Mouse (Mus musculus): ENCODE measurements around the gene Klk1b1. TPM values are rescaled to one million over a fixed set of nuclear protein-coding genes. Genes with fewer than 3 reads are reported as not detected.
"Not testable (repeated sequence)": the region's sequence is repeated elsewhere in the genome, so short reads cannot be mapped to it uniquely, and the experiment has no call there.

The Klk1b1 gene
- polyA plus RNA-seq, 1 experiment: not detected

DNA sequence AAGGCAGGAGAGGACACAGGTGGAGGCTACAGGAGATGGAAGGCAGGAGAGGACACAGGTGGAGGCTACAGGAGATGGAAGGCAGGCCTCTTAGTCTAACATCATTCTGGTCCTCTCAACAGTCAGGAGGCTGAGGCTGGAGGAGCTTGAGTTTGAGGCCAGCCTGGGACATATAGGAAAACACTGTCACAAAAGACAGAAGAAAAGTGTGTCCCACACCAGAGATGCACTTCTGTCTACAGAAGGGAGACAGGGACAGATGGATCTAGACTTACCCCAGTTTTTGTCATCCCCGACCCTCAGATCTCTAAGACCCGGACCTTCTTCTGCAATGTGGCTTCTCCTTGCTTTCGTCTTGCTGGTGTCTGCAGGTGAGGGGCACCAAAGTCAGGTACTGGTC, 33.1 kb upstream of the Klk1b1 start, which contains the start of gene Klk15:
Gene Klk15, plus strand, starts transcription at position 301 of the 400 bp plus-strand sequence.
- TF ChIP-seq POLR2A (IDR thresholded peaks at IDR 0.05; ENCODE audit: low read depth, low read length) (no peak), CTCF (IDR thresholded peaks at IDR 0.05; ENCODE audit: borderline replicate concordance, insufficient read depth, low read length) (no peak)

DNA sequence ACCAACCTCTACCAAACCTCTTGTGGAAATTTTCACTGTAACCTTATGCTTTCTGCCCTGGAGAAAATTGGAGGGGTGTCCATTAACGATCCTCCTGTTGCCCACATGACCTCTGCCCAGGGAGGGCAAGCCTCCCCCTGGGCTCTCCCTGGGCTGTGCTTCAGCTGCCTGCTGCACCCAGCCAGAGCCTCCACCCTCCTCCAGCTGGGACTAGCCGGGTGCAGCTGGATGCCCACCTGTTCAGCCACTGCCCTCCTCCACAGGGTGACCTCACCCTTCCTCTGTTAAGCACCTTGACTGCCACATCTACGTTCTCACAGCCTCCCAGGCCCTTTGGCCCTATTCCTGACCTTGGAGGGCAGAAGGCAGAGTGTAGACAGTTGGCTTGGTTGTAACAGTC, 31.8 kb upstream of the Klk1b1 start:
- no peaks in the 10 kb centered on the region for H3K4me1 ChIP-seq (ENCODE audit: control insufficient read depth, insufficient read depth, low read length)
- no peak overlapping the region for H3K4me3 ChIP-seq (ENCODE audit: insufficient read depth, low read length)
- no peak overlapping the region for H3K27ac ChIP-seq (ENCODE audit: insufficient read depth, low read length)
- no peak for TF ChIP-seq CTCF (IDR thresholded peaks at IDR 0.05; ENCODE audit: borderline replicate concordance, insufficient read depth, low read length)
- TF ChIP-seq POLR2A (IDR thresholded peaks at IDR 0.05; ENCODE audit: low read depth, low read length): no peak

More for the DNA sequence above, 33.1 kb upstream of the Klk1b1 start, which contains the start of gene Klk15:
- Histone ChIP-seq H3K27ac (ENCODE audit: insufficient read depth, low read length) (no peak within 1 kb of the TSS), H3K4me3 (ENCODE audit: insufficient read depth, low read length) (no peak within 1 kb of the TSS), H3K4me1 (ENCODE audit: control insufficient read depth, insufficient read depth, low read length) (no peaks in the 10 kb centered on the region)

DNA sequence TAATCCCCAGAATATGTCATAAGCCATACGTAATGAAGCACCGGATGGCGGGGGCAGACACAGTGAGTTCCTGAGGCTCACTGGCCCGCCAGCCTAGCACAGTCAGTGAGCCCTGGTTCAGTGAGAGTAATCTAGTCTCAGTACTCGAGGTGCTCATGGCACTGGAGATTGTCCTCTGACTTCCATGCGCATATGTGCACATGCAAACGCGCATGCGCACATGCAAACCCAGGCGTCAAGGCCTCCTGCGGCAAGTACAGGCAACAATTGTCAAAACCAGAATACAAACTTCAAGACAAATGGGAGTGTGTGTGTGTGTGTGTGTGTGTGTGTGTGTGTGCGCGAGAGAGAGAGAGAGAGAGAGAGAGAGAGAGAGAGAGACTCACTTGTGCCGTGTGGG, 30.0 kb upstream of the Klk1b1 start:
- Histone ChIP-seq H3K4me3 (ENCODE audit: insufficient read depth, low read length) (no peak overlapping the region), H3K4me1 (ENCODE audit: control insufficient read depth, insufficient read depth, low read length) (no peaks in the 10 kb centered on the region), H3K27ac (ENCODE audit: insufficient read depth, low read length) (no peak overlapping the region)
- TF ChIP-seq CTCF (IDR thresholded peaks at IDR 0.05; ENCODE audit: borderline replicate concordance, insufficient read depth, low read length) (no peak), POLR2A (IDR thresholded peaks at IDR 0.05; ENCODE audit: low read depth, low read length) (no peak)

DNA sequence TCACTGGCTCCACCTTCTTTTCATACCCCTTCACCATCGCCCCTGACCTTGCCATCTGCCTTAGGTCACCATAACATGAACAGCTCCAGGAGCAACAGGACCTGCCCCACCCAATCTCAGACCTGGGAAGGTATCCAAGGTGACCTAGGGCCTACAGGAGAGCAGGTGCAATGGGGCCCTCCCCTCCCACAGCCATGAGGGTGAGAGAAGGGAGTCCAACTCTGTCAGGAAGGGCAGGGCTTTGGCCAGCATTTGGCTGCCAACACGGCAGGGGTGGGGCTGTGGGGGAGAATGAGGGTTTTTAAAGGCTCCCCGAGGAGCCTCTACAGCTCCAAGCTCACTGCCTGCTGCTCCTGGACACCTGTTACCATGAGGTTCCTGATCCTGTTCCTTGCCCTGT, 24.3 kb upstream of the Klk1b1 start:
- not testable (repeated sequence) for H3K4me1 ChIP-seq (ENCODE audit: control insufficient read depth, insufficient read depth, low read length)

DNA sequence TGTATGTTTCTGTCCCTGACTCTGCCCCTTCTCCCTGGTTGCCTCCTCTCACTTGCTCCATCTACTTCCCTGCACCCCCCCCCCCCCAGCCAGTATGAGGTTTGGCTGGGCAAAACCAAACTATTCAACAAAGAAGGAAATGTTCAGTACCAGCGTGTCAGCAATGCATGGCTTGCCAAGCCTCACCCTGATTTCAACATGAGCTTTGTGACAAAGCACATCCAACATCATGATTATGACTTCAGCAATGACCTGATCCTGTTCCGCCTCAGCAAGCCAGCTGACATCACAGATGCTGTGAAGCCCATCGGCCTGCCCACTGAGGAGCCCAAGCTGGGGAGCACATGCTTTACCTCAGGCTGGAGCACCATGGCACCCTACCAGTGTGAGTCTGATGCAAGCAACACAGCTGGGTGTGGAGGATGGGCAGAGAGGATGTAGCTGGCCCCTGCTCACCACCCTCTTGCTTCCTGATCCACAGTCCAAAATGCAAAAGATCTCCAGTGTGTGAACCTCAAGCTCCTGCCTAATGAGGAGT, 21.8 kb upstream of the Klk1b1 start:
- Histone ChIP-seq H3K4me1 (ENCODE audit: control insufficient read depth, insufficient read depth, low read length) (no peaks in the 10 kb centered on the region), H3K27ac (ENCODE audit: insufficient read depth, low read length) (no peak overlapping the region), H3K4me3 (ENCODE audit: insufficient read depth, low read length) (no peak overlapping the region)
- TF ChIP-seq POLR2A (IDR thresholded peaks at IDR 0.05; ENCODE audit: low read depth, low read length) (no peak), CTCF (IDR thresholded peaks at IDR 0.05; ENCODE audit: borderline replicate concordance, insufficient read depth, low read length) (no peak)

More for the DNA sequence above, 24.3 kb upstream of the Klk1b1 start:
- H3K27ac ChIP-seq (ENCODE audit: insufficient read depth, low read length); H3K4me3 ChIP-seq (ENCODE audit: insufficient read depth, low read length): not testable (repeated sequence)

DNA sequence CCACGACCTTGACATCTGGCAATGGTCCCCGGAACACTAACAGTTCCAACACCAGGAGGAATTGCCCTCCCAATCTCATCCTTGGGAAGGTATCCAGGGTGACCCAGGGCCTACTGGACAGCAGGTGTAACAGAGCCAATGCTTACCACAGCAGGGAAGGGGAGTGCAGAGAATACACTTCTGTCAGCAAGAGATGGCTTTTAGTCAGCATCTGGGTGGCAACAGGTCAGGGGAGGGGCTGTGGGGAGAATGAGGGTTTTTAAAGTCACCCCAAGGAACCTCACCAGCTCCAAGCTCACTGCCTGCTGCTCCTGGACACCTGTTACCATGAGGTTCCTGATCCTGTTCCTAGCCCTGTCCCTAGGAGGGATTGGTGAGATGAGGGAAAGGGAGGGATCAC, 16.2 kb upstream of the Klk1b1 start, which contains the start of gene Klk1b8:
Gene Klk1b8, plus strand, starts transcription at position 301 of the 400 bp plus-strand sequence.
- Histone ChIP-seq H3K27ac (ENCODE audit: insufficient read depth, low read length) (no peak within 1 kb of the TSS), H3K4me1 (ENCODE audit: control insufficient read depth, insufficient read depth, low read length) (no peaks in the 10 kb centered on the region), H3K4me3 (ENCODE audit: insufficient read depth, low read length) (no peak within 1 kb of the TSS)
- no peak for TF ChIP-seq CTCF (IDR thresholded peaks at IDR 0.05; ENCODE audit: borderline replicate concordance, insufficient read depth, low read length)
- no peak for TF ChIP-seq POLR2A (IDR thresholded peaks at IDR 0.05; ENCODE audit: low read depth, low read length)

DNA sequence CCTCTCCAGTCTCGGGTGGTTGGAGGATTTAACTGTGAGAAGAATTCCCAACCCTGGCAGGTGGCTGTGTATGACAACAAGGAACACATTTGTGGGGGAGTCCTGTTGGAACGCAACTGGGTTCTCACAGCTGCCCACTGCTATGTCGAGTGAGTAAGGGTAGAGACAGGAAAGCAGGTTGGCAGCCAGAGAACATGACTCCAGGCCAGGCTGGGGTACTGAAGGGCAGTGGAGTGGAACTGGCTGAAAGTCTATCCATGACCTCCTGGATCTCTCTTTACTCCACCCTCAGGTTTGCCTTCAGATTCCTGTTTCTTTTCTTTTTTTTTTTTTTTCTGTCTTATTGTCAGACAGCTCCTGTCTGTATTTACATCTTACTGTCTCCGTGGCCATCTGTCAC, 13.8 kb upstream of the Klk1b1 start:
- H3K4me1 ChIP-seq (ENCODE audit: control insufficient read depth, insufficient read depth, low read length): no peaks in the 10 kb centered on the region
- H3K27ac ChIP-seq (ENCODE audit: insufficient read depth, low read length): no peak overlapping the region
- H3K4me3 ChIP-seq (ENCODE audit: insufficient read depth, low read length): no peak overlapping the region
- TF ChIP-seq CTCF (IDR thresholded peaks at IDR 0.05; ENCODE audit: borderline replicate concordance, insufficient read depth, low read length) (no peak), POLR2A (IDR thresholded peaks at IDR 0.05; ENCODE audit: low read depth, low read length) (no peak)

DNA sequence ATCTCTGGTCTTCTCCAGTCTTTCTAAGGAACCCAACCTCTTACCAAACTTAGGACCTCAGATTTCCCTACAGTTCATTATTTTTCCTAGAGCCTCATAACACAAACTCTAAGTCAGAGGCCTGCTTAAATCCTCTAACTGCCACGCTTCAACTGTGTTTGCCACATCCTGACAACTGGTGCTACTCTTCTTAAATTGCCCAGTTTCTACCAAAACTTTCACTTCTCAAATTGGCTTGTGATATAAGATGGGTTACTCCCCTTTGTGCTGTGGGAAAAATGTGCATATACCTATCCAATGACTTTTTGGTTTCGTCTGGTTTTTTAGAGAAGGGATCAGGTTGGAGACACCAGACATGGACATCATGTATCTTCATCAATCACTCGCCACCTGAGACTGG, 507 bp downstream of the Klk1b1 start:
- no peak overlapping the region for H3K27ac ChIP-seq (ENCODE audit: insufficient read depth, low read length)
- no peaks in the 10 kb centered on the region for H3K4me1 ChIP-seq (ENCODE audit: control insufficient read depth, insufficient read depth, low read length)
- H3K4me3 ChIP-seq (ENCODE audit: insufficient read depth, low read length): no peak overlapping the region
- TF ChIP-seq CTCF (IDR thresholded peaks at IDR 0.05; ENCODE audit: borderline replicate concordance, insufficient read depth, low read length) (no peak), POLR2A (IDR thresholded peaks at IDR 0.05; ENCODE audit: low read depth, low read length) (no peak)

DNA sequence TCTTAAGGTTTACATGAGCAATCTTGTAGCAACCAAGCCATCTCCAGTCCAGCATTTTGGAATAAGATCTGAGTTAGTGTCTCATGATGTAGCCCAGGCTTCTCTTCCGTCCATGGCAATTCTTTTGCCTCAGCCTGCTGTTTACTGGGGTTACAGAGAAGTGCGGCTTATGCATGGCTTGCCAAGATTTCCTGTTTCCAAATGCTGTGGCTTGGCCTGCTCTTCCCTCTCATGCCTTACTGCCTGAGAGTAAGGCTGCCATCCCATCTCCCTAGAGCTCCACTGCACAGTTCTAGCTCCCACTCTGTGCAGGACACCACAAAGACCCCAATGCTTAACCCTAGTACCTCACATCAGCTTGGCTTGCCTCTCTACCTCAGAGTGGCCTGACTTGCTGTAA, 1.1 kb downstream of the Klk1b1 start:
- Histone ChIP-seq H3K4me1 (ENCODE audit: control insufficient read depth, insufficient read depth, low read length) (no peaks in the 10 kb centered on the region), H3K4me3 (ENCODE audit: insufficient read depth, low read length) (no peak overlapping the region), H3K27ac (ENCODE audit: insufficient read depth, low read length) (no peak overlapping the region)
- TF ChIP-seq CTCF (IDR thresholded peaks at IDR 0.05; ENCODE audit: borderline replicate concordance, insufficient read depth, low read length) (no peak), POLR2A (IDR thresholded peaks at IDR 0.05; ENCODE audit: low read depth, low read length) (no peak)

DNA sequence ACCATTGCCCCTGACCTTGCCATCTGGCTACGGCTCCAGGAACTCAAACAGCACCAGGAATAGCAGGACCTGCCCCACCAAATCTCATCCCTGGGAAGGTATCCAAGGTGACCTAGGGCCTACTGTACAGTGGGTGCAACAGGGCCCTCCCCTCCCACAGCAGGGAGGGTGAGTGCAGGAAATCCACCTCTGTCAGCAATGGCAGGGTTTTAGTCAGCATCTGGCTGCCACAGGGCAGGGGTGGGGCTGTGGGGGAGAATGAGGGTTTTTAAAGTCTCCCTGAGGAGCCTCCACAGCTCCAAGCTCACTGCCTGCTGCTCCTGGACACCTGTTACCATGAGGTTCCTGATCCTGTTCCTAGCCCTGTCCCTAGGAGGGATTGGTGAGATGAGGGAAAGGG, 9.2 kb downstream of the Klk1b1 start, which contains the start of gene Klk1b9:
Gene Klk1b9, plus strand, starts transcription at position 301 of the 400 bp plus-strand sequence.
- not testable (repeated sequence) for H3K4me1 ChIP-seq (ENCODE audit: control insufficient read depth, insufficient read depth, low read length); H3K4me3 ChIP-seq (ENCODE audit: insufficient read depth, low read length); H3K27ac ChIP-seq (ENCODE audit: insufficient read depth, low read length)

DNA sequence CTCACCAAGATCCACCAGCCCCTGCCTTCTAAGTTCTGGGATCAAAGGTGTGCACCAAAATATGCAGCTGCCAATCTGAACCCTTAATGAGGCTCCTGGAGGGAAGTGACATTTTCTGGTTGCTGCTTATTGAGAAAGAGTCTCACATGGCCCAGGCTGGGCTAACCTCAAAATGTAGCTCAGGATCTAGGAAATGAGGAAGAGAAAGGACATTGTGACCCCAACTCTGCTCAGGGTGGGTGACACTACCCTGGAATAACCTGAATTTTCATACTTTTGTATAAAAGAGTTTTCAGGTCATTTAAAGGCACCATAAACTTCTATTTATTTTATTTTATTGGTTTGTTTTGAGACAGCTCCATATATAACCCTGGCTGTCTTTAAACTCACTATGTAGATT, 19.1 kb downstream of the Klk1b1 start:
- H3K4me1 ChIP-seq (ENCODE audit: control insufficient read depth, insufficient read depth, low read length): no peaks in the 10 kb centered on the region
- no peak overlapping the region for H3K27ac ChIP-seq (ENCODE audit: insufficient read depth, low read length)
- TF ChIP-seq CTCF (IDR thresholded peaks at IDR 0.05; ENCODE audit: borderline replicate concordance, insufficient read depth, low read length): no peak
- no peak for TF ChIP-seq POLR2A (IDR thresholded peaks at IDR 0.05; ENCODE audit: low read depth, low read length)
- H3K4me3 ChIP-seq (ENCODE audit: insufficient read depth, low read length): no peak overlapping the region

DNA sequence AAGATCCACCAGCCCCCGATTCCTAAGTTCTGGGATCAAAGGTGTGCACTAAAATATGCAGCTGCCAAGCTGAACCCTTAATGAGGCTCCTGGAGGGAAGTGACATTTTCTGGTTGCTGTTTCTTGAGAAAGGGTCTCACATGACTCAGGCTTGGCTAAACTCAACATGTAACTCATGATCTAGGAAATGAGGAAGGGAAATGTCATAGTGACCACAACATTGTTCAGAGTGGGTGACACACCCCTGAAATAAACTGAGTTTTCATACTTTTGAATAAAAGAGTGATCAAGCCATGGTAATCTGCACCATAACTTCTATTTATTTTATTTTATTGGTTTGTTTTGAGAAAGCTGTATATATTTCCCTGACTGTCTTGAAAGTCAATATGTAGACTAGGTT, 28.3 kb downstream of the Klk1b1 start:
- H3K4me1 ChIP-seq (ENCODE audit: control insufficient read depth, insufficient read depth, low read length); H3K4me3 ChIP-seq (ENCODE audit: insufficient read depth, low read length); H3K27ac ChIP-seq (ENCODE audit: insufficient read depth, low read length): not testable (repeated sequence)

DNA sequence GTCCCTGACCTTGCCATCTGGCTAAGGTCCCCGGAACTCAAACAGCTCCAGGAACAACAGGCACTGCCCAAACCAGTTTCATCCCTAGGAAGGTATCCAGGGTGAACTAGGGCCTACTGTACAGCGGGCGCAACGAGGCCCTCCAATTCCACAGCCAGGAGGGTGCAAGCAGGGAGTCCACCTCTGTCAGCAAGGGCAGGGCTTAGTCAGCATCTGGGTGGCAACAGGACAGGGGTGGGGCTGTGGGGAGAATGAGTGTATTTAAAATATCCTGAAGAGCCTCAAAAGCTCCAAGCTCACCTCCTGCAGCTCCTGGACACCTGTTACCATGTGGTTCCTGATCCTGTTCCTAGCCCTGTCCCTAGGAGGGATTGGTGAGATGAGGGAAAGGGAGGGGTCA, 29.0 kb downstream of the Klk1b1 start, which contains the start of gene Klk1b11:
Gene Klk1b11, plus strand, starts transcription at position 301 of the 400 bp plus-strand sequence.
- H3K27ac ChIP-seq (ENCODE audit: insufficient read depth, low read length); H3K4me1 ChIP-seq (ENCODE audit: control insufficient read depth, insufficient read depth, low read length); H3K4me3 ChIP-seq (ENCODE audit: insufficient read depth, low read length): not testable (repeated sequence)
